In the genomic region with DNA sequence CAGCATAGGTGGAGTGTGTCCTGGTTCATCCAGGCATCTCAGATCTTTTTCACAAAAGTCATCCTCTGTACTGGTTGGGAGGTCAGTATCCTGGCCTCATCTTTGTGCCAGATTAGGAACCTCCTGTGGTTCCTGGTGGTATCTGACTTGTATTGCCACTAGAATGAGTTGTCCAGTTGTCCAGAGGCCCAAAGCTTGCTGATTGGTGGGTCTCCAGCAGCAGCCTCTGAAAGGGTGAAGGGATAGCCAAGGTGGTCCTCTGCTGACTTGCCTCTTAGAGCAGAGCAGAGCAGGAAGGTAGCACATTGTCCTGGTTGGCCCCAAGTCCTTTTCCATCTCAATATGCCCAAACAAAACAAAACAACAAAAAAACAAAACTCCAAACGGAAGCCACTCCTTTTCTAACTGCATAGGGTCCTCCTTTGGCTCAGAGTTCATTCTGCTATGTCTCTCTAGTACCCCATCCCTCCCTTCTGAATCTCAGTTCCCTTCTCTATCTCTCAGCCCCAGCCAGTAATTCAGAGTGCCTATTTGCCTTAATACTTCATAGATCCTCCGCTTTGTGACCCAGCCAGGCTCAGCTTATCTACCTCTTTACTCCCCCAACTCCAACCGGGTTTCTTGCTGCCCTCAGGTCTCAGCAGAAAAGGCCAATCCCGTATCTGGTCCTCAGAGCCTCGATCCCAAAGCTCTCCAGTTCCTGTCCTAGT, we compare ENCODE assay signal across 9 mouse cellular contexts. TPM values are rescaled to one million over a fixed set of nuclear protein-coding genes. Genes with fewer than 3 reads are reported as not detected.
A peak's percentile ranks its signal among the peaks of the same experiment; 100 is the strongest.
DNase-seq lines count a peak whose midpoint lies in the region; ATAC-seq lines count a peak whose summit lies in the region.
"Had no signal": no experiment of that assay in that cellular context is flagged by ENCODE, and none has a peak within 500 bp of the region (broad histone marks: within the 10 kb centered on the region; RNA-seq: fewer than 3 reads in every experiment).

No protein-coding gene starts in this region.

- no peak for ATAC-seq in kidney, embryonic 15.5 days (replicated peaks; ENCODE audit: low FRiP score)
- ATAC-seq in embryonic facial prominence, embryonic 11.5 days (replicated peaks; ENCODE audit: insufficient number of reproducible peaks, low FRiP score, low TSS enrichment, low read depth) = no peak
- no peak for ATAC-seq in hindbrain, embryonic 16.5 days
- ATAC-seq in midbrain, embryonic 16.5 days = no peak; the same call in 1 of the 2 replicates

- H3K9me3 ChIP-seq in kidney, embryonic 15.5 days (replicated peaks) = no peaks in the 10 kb centered on the region
- no peaks in the 10 kb centered on the region for H3K9me3 ChIP-seq in embryonic facial prominence, embryonic 11.5 days (replicated peaks; ENCODE audit: control insufficient read depth, low read length)
- no peaks in the 10 kb centered on the region for H3K9me3 ChIP-seq in hindbrain, embryonic 16.5 days (ENCODE audit: control insufficient read depth, low read length)
- no peaks in the 10 kb centered on the region for H3K9me3 ChIP-seq in midbrain, embryonic 16.5 days (replicated peaks; ENCODE audit: control insufficient read depth, low read length, poor library complexity, severe bottlenecking)

- H3K4me3 ChIP-seq in kidney, embryonic 15.5 days (replicated peaks) = peak overlapping the region; percentile 98
- no peak overlapping the region for H3K4me3 ChIP-seq in embryonic facial prominence, embryonic 11.5 days (ENCODE audit: low read depth, low read length)
- H3K4me3 ChIP-seq in hindbrain, embryonic 16.5 days (ENCODE audit: low read length) = peak overlapping the region; percentile 71
- H3K4me3 ChIP-seq in midbrain, embryonic 16.5 days (ENCODE audit: low read depth, low read length) = no peak overlapping the region; the same call in 1 of the 2 replicates

- peak overlapping the region; percentile 93 for H3K4me2 ChIP-seq in kidney, embryonic 15.5 days
- H3K4me2 ChIP-seq in embryonic facial prominence, embryonic 11.5 days (ENCODE audit: low read depth, low read length) = no peak overlapping the region; the same call in 1 of the 2 replicates
- peak overlapping the region; percentile 95 for H3K4me2 ChIP-seq in hindbrain, embryonic 16.5 days (ENCODE audit: low read length)
- peak overlapping the region; percentile 89 for H3K4me2 ChIP-seq in midbrain, embryonic 16.5 days (ENCODE audit: low read length)

- peak overlapping the region; percentile 86 for H3K9ac ChIP-seq in kidney, embryonic 15.5 days
- peak overlapping the region; percentile 52 for H3K9ac ChIP-seq in embryonic facial prominence, embryonic 11.5 days (replicated peaks; ENCODE audit: low read length)
- H3K9ac ChIP-seq in hindbrain, embryonic 16.5 days (ENCODE audit: low read depth, low read length) = no peak overlapping the region
- H3K9ac ChIP-seq in midbrain, embryonic 16.5 days (ENCODE audit: low read depth, low read length) = peak overlapping the region; percentile 31; the same call in 1 of the 2 replicates

- WGBS in kidney, embryonic 15.5 days = 54% methylated on average over 5 of the region's 5 CpGs
- 52% methylated on average over 5 of the region's 5 CpGs for WGBS in embryonic facial prominence, embryonic 11.5 days
- 58% methylated on average over 5 of the region's 5 CpGs for WGBS in hindbrain, embryonic 16.5 days
- WGBS in midbrain, embryonic 16.5 days = 48% methylated on average over 5 of the region's 5 CpGs

- H3K36me3 ChIP-seq in kidney, embryonic 15.5 days = no peaks in the 10 kb centered on the region
- H3K36me3 ChIP-seq in embryonic facial prominence, embryonic 11.5 days (replicated peaks; ENCODE audit: control insufficient read depth, insufficient read depth, low read depth, low read length) = no peaks in the 10 kb centered on the region
- no peaks in the 10 kb centered on the region for H3K36me3 ChIP-seq in hindbrain, embryonic 16.5 days (ENCODE audit: control insufficient read depth, insufficient read depth, low read length)
- no peaks in the 10 kb centered on the region for H3K36me3 ChIP-seq in midbrain, embryonic 16.5 days (ENCODE audit: control insufficient read depth, insufficient read depth, low read length)

- no peak for DNase-seq in kidney, adult 9 months
- no peak for DNase-seq in embryonic facial prominence, embryonic 11.5 days (ENCODE audit: low spot score)
- no peak for DNase-seq in yolk sac, embryonic 10.5 days (ENCODE audit: low spot score)
- DNase-seq in layer of hippocampus, postnatal 36 days = no peak
- no peak for DNase-seq in embryo, embryonic 10 days (ENCODE audit: low spot score)

- peaks cover 41% of the 10 kb centered on the region for H3K4me1 ChIP-seq in kidney, embryonic 15.5 days
- H3K4me1 ChIP-seq in embryonic facial prominence, embryonic 11.5 days (ENCODE audit: control insufficient read depth, insufficient read depth, low read length) = peaks cover 10% of the 10 kb centered on the region; the same call in 1 of the 2 replicates
- H3K4me1 ChIP-seq in hindbrain, embryonic 16.5 days (ENCODE audit: control insufficient read depth, insufficient read depth, low read depth, low read length) = peaks cover 22% of the 10 kb centered on the region
- peaks cover 17% of the 10 kb centered on the region for H3K4me1 ChIP-seq in midbrain, embryonic 16.5 days (ENCODE audit: control insufficient read depth, insufficient read depth, low read length)

- 0 out of 2 replicates have a peak overlapping the region, but pooled peaks have one; percentile 52 for H3K27ac ChIP-seq in kidney, embryonic 15.5 days
- no peak overlapping the region for H3K27ac ChIP-seq in embryonic facial prominence, embryonic 11.5 days (replicated peaks; ENCODE audit: low read depth, low read length)
- H3K27ac ChIP-seq in hindbrain, embryonic 16.5 days (ENCODE audit: low read depth, low read length) = no peak overlapping the region
- no peak overlapping the region; the same call in 1 of the 2 replicates for H3K27ac ChIP-seq in midbrain, embryonic 16.5 days (ENCODE audit: low read length)

- H3K27me3 ChIP-seq in kidney, embryonic 15.5 days = no peaks in the 10 kb centered on the region
- no peaks in the 10 kb centered on the region for H3K27me3 ChIP-seq in embryonic facial prominence, embryonic 11.5 days (ENCODE audit: control insufficient read depth, insufficient read depth, low read length)
- H3K27me3 ChIP-seq in hindbrain, embryonic 16.5 days (replicated peaks; ENCODE audit: control insufficient read depth, insufficient read depth, low read length) = no peaks in the 10 kb centered on the region
- no peaks in the 10 kb centered on the region for H3K27me3 ChIP-seq in midbrain, embryonic 16.5 days (ENCODE audit: control insufficient read depth, insufficient read depth, low read depth, low read length)
- H3K27me3 ChIP-seq: Patski had no signal

RNA-seq across cellular contexts. Expression of a gene that starts 0.9 kb away (rescaled TPM):
- polyA plus RNA-seq in kidney, embryonic 15.5 days (2015; fragmentation: Nextera tagmentation; extraction: Ambion mirVana) = 30.0 and 33.6 TPM in 2 replicates
- 30.6 and 33.5 TPM in 2 replicates for polyA plus RNA-seq in embryonic facial prominence, embryonic 11.5 days (2014; fragmentation: Nextera tagmentation; extraction: Ambion mirVana)
- polyA plus RNA-seq in hindbrain, embryonic 16.5 days (2015; fragmentation: Nextera tagmentation; extraction: Ambion mirVana) = 40.4 and 42.8 TPM in 2 replicates
- 43.7 and 49.0 TPM in 2 replicates for polyA plus RNA-seq in midbrain, embryonic 16.5 days (2015; fragmentation: Nextera tagmentation; extraction: Ambion mirVana)
- total RNA-seq in layer of hippocampus, postnatal 36 days (2021) = 100 to 1,000 TPM; 104 to 118 TPM

RNA-seq across cellular contexts. Expression of a gene that starts 48.8 kb away (rescaled TPM):
- polyA plus RNA-seq in kidney, embryonic 15.5 days (2015; fragmentation: Nextera tagmentation; extraction: Ambion mirVana) = 3.0 and 3.1 TPM in 2 replicates
- 2.0 and 2.3 TPM in 2 replicates for polyA plus RNA-seq in embryonic facial prominence, embryonic 11.5 days (2014; fragmentation: Nextera tagmentation; extraction: Ambion mirVana)
- 1.7 TPM in 2 replicates for polyA plus RNA-seq in hindbrain, embryonic 16.5 days (2015; fragmentation: Nextera tagmentation; extraction: Ambion mirVana)
- 1.7 and 1.9 TPM in 2 replicates for polyA plus RNA-seq in midbrain, embryonic 16.5 days (2015; fragmentation: Nextera tagmentation; extraction: Ambion mirVana)
- 1 to 10 TPM; 2.2 to 3.5 TPM for total RNA-seq in layer of hippocampus, postnatal 36 days (2021)

Comparison
In these comparisons a context has a peak if more than half of its experiments do, and no peak if none do; other contexts are left out.
1. H3K4me3 ChIP-seq: peak in kidney, embryonic 15.5 days (single experiment) and hindbrain, embryonic 16.5 days (single experiment); none in embryonic facial prominence, embryonic 11.5 days (single experiment) and midbrain, embryonic 16.5 days (single experiment).